Mouse (Mus musculus) midbrain, embryonic 11.5 days (tissue): ENCODE data around the gene 9230102O04Rik. TPM values are rescaled to one million over a fixed set of nuclear protein-coding genes. Genes with fewer than 3 reads are reported as not detected.

Experiments used
- ATAC-seq: fragments of 200-750 bp; cut with Nextera tagmentation; 2 replicates; pipeline ENCODE4 v1.8.0; 2017; ENCODE audit warnings: moderate TSS enrichment, moderate library complexity; ENCODE audit not compliant: low FRiP score
- DNase-seq: peaks from one replicate; pipeline ENCODE4 v3.0.0; 2015; ENCODE audit warnings: low spot score; ENCODE audit errors: missing footprints
- H3K27ac ChIP-seq: fragments of 300-500 bp; sonication (generic); 2 replicates; pipeline ENCODE4 v1.5.1; 2014; ENCODE audit warnings: low read depth, low read length
- H3K27me3 ChIP-seq: fragments of 300-500 bp; sonication (generic); 2 replicates; pipeline ENCODE4 v1.6.1; 2014; ENCODE audit warnings: mild to moderate bottlenecking, low read length, moderate library complexity, mixed read lengths; ENCODE audit not compliant: control insufficient read depth, insufficient read depth
- H3K36me3 ChIP-seq: fragments of 300-500 bp; sonication (generic); 2 replicates; pipeline ENCODE4 v1.6.1; 2014; ENCODE audit warnings: mild to moderate bottlenecking, low read length, moderate library complexity, mixed read lengths; ENCODE audit not compliant: control insufficient read depth, insufficient read depth
- H3K4me1 ChIP-seq: fragments of 300-500 bp; sonication (generic); 2 replicates; pipeline ENCODE4 v1.6.1; 2014; ENCODE audit warnings: low read length; ENCODE audit not compliant: control insufficient read depth, insufficient read depth
- H3K4me2 ChIP-seq: fragments of 300-500 bp; sonication (generic); 2 replicates; pipeline ENCODE4 v1.6.1; 2014; ENCODE audit warnings: mild to moderate bottlenecking, moderate library complexity
- H3K4me3 ChIP-seq: fragments of 300-500 bp; sonication (generic); 2 replicates; pipeline ENCODE4 v1.5.1; 2014; ENCODE audit warnings: low read depth, low read length
- H3K9ac ChIP-seq: fragments of 300-500 bp; sonication (generic); 2 replicates; pipeline ENCODE4 v1.6.1; 2014; ENCODE audit warnings: low read length
- H3K9me3 ChIP-seq: fragments of 300-500 bp; sonication (generic); 2 replicates; pipeline ENCODE4 v1.6.1; 2016; ENCODE audit warnings: low read length; ENCODE audit not compliant: control insufficient read depth
- WGBS: fragments of 180-500 bp; shearing (Covaris S2); extraction: QIAGEN DNeasy Blood & Tissue Kit; methylation state at CpG from one replicate; pipeline ENCODE4 v1.1.7; 2014; 5-methylcytosine and 5-hydroxymethylcytosine counted together
- polyA plus RNA-seq: library from polyadenylated mRNA; unstranded; fragments of >200 nt; fragmentation: Nextera tagmentation; extraction: Ambion mirVana; gene quantifications from 2 replicates; pipeline ENCODE4 v1.2.1, GENCODE M21; 2014

The 9230102O04Rik gene
- polyA plus RNA-seq, 1 experiment from 2014 or later = 1.4 TPM

DNA sequence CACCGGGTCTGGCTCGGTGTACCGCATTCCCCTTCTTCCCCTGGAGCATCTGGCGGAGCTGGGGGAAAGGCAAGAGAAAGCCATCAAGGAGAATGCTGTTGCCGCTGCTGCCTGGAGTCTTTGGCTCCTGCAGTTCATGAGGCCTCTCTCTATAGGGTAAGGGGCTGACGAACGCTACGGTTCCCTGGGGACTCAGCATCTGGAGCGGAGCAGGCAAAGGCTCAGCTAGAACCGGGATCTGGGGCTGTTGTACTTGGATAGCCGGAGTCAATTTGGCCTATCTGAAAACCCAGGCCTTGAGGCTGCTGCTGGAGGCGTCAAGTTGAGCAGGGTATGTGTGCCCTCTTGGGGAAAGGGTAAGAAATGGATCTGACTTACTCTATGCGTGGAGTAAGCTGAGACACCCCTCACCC, 7.7 kb downstream of the 9230102O04Rik start:
- peak overlapping the region; percentile 60 for H3K4me2 ChIP-seq

DNA sequence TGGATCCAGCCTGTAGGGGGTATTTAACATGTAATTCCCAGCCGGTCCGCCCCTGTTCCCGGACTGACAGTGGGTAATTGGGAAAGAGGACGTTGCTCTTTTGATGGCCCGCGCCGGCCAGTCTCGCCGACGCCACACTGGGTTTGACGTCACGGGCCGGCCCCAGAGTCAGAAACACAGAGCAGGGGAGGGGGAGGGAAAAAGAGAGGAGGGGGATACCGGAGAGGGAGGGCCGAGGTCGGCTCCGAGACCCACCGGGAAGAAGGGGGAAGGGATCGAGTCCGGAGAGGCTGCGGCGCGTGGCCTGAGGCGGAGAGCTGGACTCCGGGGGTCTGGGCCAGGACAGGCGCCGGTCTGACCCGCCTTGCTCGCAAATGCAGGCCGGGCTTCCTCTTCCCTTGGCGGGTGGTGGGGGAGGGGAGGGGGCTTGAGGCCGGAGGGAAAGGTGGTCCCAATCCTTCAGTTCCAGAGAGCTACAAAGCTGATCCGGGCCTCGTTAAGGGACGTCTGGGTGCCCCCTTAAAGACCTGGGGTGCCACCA, 8.2 kb downstream of the 9230102O04Rik start, which contains the start of gene 4930412O13Rik:
Gene 4930412O13Rik, plus strand, starts transcription at position 202 of the 541 bp plus-strand sequence.
- H3K4me1 ChIP-seq = peaks cover 19% of the 10 kb centered on the region
- peak within 1 kb of the TSS; percentile 44 for H3K9ac ChIP-seq
- no peaks in the 10 kb centered on the region for H3K9me3 ChIP-seq
- peak within 1 kb of the TSS; percentile 60 for H3K4me2 ChIP-seq
- peaks cover 86% of the 10 kb centered on the region for H3K27me3 ChIP-seq
- peak; percentile 10; the same call in 1 of the 2 replicates for ATAC-seq
- DNase-seq = peak; percentile 96
- no peaks in the 10 kb centered on the region for H3K36me3 ChIP-seq
- 0% methylated on average over 34 of the region's 35 CpGs for WGBS
- H3K4me3 ChIP-seq = peak within 1 kb of the TSS; percentile 35
- H3K27ac ChIP-seq = peak within 1 kb of the TSS; percentile 61

More for the DNA sequence above, 7.7 kb downstream of the 9230102O04Rik start:
- ATAC-seq = no peak
- Histone ChIP-seq H3K4me3 (peak overlapping the region; percentile 35), H3K27me3 (peaks cover 86% of the 10 kb centered on the region), H3K36me3 (no peaks in the 10 kb centered on the region), H3K27ac (peak overlapping the region; percentile 61), H3K4me1 (peaks cover 19% of the 10 kb centered on the region), H3K9ac (peak overlapping the region; percentile 33), H3K9me3 (no peaks in the 10 kb centered on the region)
- DNase-seq = no peak
- WGBS = under 1% methylated on average over 12 of the region's 13 CpGs

DNA sequence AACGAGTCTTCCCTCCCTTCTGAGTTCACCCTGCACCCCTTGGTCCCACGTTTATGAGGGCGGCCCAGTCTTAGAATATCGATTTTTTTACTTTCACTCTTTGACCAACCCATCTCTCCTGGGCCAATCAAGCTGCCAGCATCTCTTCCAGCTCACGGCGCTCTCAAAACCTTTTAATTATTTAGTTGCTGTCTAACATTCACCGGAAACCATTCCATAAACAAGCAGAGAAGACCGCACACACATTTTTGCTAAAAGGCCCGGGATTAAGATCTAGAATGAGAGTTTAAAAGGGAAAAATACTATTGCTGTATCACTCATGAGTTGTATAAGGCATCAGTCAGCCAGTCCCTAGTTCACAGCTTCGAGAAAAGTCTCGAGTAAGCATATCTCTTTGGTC, 9.1 kb downstream of the 9230102O04Rik start:
- ATAC-seq = no peak
- H3K27ac ChIP-seq = no peak overlapping the region
- peaks cover 86% of the 10 kb centered on the region for H3K27me3 ChIP-seq
- H3K4me2 ChIP-seq = peak overlapping the region; percentile 60
- WGBS = 3% methylated on average over 11 of the region's 11 CpGs
- no peak overlapping the region for H3K9ac ChIP-seq
- H3K4me1 ChIP-seq = peaks cover 19% of the 10 kb centered on the region
- no peaks in the 10 kb centered on the region for H3K9me3 ChIP-seq
- H3K4me3 ChIP-seq = no peak overlapping the region
- no peaks in the 10 kb centered on the region for H3K36me3 ChIP-seq
- peak; percentile 92 for DNase-seq

DNA sequence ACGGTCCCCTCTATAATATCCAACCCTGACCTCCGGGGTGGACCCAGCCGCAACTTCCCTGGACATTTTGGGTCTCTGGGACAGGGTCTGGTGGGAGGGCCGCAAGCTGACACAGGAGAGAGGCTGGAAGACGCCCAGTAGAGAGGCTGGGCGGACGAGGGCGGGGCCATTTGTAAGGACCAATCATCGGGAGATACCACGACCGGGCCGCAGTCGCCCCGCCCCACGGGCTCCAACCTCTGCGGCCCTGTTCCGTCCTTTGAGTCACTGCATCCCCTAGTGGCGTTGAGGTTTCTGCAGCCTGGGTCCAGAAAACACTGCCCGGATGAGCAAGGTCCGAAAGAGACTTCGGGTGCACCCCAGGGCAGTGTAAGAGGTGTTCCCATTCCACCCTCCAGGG, 9.8 kb downstream of the 9230102O04Rik start:
- H3K9me3 ChIP-seq = no peaks in the 10 kb centered on the region
- under 1% methylated on average over 21 of the region's 21 CpGs for WGBS
- peaks cover 86% of the 10 kb centered on the region for H3K27me3 ChIP-seq
- H3K4me3 ChIP-seq = peak overlapping the region; percentile 46
- no peak overlapping the region for H3K27ac ChIP-seq
- H3K4me1 ChIP-seq = peaks cover 22% of the 10 kb centered on the region
- ATAC-seq (peak; percentile 95), DNase-seq (peak; percentile 98)
- no peak overlapping the region for H3K9ac ChIP-seq
- H3K36me3 ChIP-seq = no peaks in the 10 kb centered on the region
- peak overlapping the region; percentile 85 for H3K4me2 ChIP-seq

DNA sequence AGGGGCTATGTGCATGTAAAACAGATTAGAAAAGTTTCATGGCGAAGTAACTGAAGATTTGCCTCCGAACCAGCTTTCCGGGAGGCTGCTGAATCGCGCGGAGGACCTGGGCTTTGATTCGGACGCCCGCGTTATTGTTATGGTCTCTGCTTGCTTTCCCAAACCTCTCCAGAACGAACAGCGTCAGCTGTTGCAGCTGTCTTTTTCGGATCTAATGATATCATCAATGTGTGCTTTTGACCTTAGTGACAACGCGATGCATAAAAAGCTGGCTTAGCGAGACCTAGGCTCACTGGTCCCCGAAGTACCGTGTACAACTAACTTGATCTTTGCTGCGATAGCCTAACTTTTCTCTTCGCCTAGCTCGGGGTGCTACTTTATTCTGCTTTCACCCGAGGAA, 10.2 kb downstream of the 9230102O04Rik start:
- no peak overlapping the region for H3K9ac ChIP-seq

DNA sequence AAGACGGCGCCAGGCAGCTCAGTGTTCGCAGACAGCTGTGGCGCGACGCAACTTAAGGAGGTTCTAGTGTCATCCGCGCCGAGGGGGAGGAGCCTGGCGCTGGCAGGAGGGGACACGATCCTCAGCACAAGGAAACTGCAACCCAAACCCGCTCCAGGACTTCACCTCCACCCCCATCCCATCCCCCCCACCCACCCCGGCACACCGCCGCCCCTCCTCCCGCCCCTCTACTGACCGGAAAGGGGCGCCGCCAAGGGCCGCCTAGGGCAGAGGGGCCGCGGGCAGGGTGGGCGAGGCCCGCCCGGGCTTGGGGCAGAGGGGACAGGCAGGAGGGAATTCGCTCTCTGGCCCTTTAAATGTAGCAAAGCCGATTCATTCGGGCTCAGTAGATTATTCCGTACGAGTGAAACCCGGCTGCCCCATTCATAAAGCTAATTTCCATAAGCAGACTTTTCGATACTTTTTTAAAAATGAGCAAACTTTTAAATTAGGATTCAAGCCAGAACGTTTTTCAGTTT, 10.7 kb downstream of the 9230102O04Rik start:
- Histone ChIP-seq H3K9me3 (no peaks in the 10 kb centered on the region), H3K4me3 (peak overlapping the region; percentile 46), H3K4me1 (peaks cover 23% of the 10 kb centered on the region), H3K4me2 (peak overlapping the region; percentile 85), H3K9ac (peak overlapping the region; percentile 44; the same call in 1 of the 2 replicates), H3K36me3 (no peaks in the 10 kb centered on the region), H3K27ac (no peak overlapping the region), H3K27me3 (peaks cover 86% of the 10 kb centered on the region)
- WGBS = 0% methylated on average over 33 of the region's 33 CpGs
- peak; percentile 96 for DNase-seq
- peak; percentile 53 for ATAC-seq

More for the DNA sequence above, 10.2 kb downstream of the 9230102O04Rik start:
- H3K4me3 ChIP-seq = peak overlapping the region; percentile 46
- H3K4me1 ChIP-seq = peaks cover 23% of the 10 kb centered on the region
- under 1% methylated on average over 22 of the region's 22 CpGs for WGBS
- no peak overlapping the region for H3K27ac ChIP-seq
- no peaks in the 10 kb centered on the region for H3K36me3 ChIP-seq
- H3K4me2 ChIP-seq = peak overlapping the region; percentile 85
- DNase-seq (no peak), ATAC-seq (peak; percentile 25)
- peaks cover 86% of the 10 kb centered on the region for H3K27me3 ChIP-seq
- no peaks in the 10 kb centered on the region for H3K9me3 ChIP-seq

DNA sequence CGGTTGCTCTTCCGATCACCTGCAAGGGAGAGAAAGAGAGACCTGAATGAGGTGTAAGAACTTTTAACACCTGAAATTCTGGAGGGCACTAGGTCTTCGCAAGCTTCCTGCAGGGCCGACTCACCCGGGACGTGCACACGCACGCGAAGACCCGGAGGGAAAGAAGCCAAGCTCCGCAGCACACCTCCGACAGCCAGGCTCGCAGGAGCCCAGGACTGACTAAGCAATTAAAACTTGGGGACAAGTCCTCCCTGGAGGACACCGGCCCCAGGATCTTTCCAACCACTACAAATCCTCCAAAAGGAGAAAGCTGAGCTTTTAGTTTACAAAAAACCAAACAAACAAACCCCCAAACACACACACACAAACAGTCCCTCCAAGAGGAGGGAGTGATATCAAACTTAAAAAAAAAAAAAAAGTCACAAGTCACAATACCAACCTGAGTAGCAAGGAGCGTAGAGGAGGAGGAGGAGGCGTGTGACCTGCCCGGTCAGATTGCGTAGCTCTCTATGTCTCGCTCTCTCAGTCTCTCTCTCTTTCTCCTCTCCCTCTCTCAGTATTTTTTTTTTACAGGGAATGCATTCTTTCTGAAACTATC, 11.3 kb downstream of the 9230102O04Rik start:
- no peak for ATAC-seq
- peaks cover 23% of the 10 kb centered on the region for H3K4me1 ChIP-seq

DNA sequence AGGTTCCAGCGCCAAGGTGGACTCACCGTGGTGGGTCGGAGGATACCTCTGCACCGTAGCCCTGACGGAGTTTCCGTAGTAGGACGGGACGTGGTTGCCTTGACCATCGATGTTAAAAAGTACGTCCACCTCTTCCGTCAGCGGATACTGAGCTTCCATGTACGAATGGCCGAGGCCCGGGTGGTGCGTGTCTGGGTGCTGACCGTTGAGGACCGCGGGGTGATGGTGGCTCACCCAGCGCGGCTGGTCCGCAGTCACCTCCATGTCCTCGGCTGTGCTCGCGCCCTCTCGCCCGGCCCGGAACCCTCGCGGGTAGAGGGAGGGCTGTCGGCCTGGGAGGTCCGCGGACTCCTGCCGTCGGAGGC, 12.0 kb downstream of the 9230102O04Rik start:
- DNase-seq = peak; percentile 97
- peak overlapping the region; percentile 61; the same call in 1 of the 2 replicates for H3K27ac ChIP-seq
- H3K36me3 ChIP-seq = no peaks in the 10 kb centered on the region
- H3K9ac ChIP-seq = peak overlapping the region; percentile 52
- H3K27me3 ChIP-seq = peaks cover 86% of the 10 kb centered on the region
- H3K9me3 ChIP-seq = no peaks in the 10 kb centered on the region
- H3K4me2 ChIP-seq = peak overlapping the region; percentile 8; the same call in 1 of the 2 replicates
- peaks cover 24% of the 10 kb centered on the region for H3K4me1 ChIP-seq
- peak overlapping the region; percentile 46 for H3K4me3 ChIP-seq
- ATAC-seq = no peak
- WGBS = under 1% methylated on average over 35 of the region's 35 CpGs

More for the DNA sequence above, 11.3 kb downstream of the 9230102O04Rik start:
- H3K27ac ChIP-seq = no peak overlapping the region
- peak overlapping the region; percentile 9 for H3K9ac ChIP-seq
- no peaks in the 10 kb centered on the region for H3K36me3 ChIP-seq
- H3K4me2 ChIP-seq = peak overlapping the region; percentile 85
- peaks cover 86% of the 10 kb centered on the region for H3K27me3 ChIP-seq
- DNase-seq = peak; percentile 94
- H3K9me3 ChIP-seq = no peaks in the 10 kb centered on the region
- H3K4me3 ChIP-seq = peak overlapping the region; percentile 46
- WGBS = under 1% methylated on average over 19 of the region's 19 CpGs
